Mouse (Mus musculus) erythroblast, embryonic 14.5 days (primary cell): ENCODE measurements around the gene Pfkfb4. TPM values are rescaled to one million over a fixed set of nuclear protein-coding genes. Genes with fewer than 3 reads are reported as not detected.

Source experiments
- H3K27me3 ChIP-seq: 2 replicates; pipeline ENCODE4 v1.6.1; 2012; ENCODE audit warnings: inconsistent platforms; ENCODE audit not compliant: control insufficient read depth
- H3K36me3 ChIP-seq: 2 replicates; pipeline ENCODE4 v1.6.1; 2012; ENCODE audit warnings: mild to moderate bottlenecking, inconsistent platforms; ENCODE audit not compliant: control insufficient read depth
- H3K4me1 ChIP-seq: 2 replicates; pipeline ENCODE4 v1.6.1; 2012; ENCODE audit warnings: inconsistent platforms; ENCODE audit not compliant: control insufficient read depth
- H3K4me3 ChIP-seq: replicated peaks from 2 replicates; pipeline ENCODE3; 2012; ENCODE audit warnings: moderate library complexity, mild to moderate bottlenecking, inconsistent platforms
- H3K9me3 ChIP-seq: 2 replicates; pipeline ENCODE4 v1.6.1; 2012; ENCODE audit warnings: low read length, inconsistent platforms, mixed read lengths; ENCODE audit not compliant: control insufficient read depth
- GATA1 ChIP-seq: IDR thresholded peaks from 2 replicates; pipeline ENCODE4 v1.6.1; 2012; ENCODE audit warnings: low read length, inconsistent platforms, mixed read lengths
- TAL1 ChIP-seq: IDR thresholded peaks from 3 replicates; pipeline ENCODE4 v1.6.1; 2012; ENCODE audit warnings: low read length, inconsistent platforms, mixed read lengths
- polyA plus RNA-seq: library from polyadenylated mRNA; stranded (reverse); fragments of >175 nt; gene quantifications from 2 replicates; pipeline ENCODE4 v1.2.3, GENCODE M21; 2012

Pfkfb4 gene
- polyA plus RNA-seq, 1 experiment: 0.05 TPM

DNA sequence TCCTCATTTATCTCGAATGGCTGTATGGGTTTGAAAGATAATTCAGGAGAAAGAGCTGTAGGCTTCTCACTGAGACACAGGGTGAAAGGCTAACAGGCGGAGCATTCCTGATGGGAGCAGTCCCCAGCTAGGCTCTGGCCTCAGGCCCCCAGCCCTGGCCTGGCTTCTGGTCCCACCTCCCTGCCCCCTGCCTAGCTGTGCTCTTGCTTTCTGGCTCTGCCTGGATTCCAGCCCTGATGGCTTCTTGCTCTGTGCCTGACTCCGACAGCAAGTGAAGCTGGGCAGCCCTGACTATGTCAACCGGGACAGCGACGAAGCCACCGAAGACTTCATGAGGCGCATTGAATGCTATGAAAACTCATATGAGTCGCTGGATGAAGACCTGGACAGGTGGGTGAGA lies 16.5 kb downstream of the Pfkfb4 start:
- Histone ChIP-seq H3K36me3 (no peaks in the 10 kb centered on the region), H3K27me3 (no peaks in the 10 kb centered on the region), H3K4me1 (peaks cover 15% of the 10 kb centered on the region), H3K4me3 (no peak overlapping the region), H3K9me3 (no peaks in the 10 kb centered on the region)
- TF ChIP-seq GATA1: no peak
- TF ChIP-seq TAL1: no peak

DNA sequence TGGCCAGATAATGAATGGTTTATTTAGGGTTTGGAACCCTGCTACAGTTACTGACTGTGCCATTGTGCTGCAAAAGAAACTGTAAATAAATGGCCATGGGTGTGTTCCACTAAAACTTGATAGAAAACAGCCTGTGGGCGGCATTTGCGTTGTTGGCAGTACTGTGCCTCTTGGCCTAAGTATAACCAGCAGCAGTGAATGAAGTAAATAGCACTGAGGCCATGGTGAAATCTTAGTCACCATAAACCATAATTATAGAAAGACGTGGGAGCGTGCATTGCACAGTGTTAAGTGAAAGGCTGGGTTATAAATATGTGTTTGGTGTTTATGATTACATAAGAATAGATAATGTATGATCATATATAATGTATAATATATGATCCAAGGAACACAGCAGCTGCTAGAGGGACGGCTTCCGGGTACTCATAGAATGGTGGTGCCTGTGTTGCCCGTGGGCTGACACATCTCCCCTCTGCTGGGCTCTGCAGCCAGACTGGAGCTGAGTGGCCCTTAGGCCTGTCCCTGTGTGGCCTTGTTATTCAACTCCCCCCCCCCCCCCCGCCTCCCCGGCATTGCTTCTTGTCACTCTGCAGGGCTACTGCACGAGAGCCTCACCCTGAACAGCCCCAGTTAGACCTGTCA lies 17.5 kb downstream of the Pfkfb4 start:
- H3K4me3 ChIP-seq: no peak overlapping the region
- no peaks in the 10 kb centered on the region for H3K36me3 ChIP-seq
- no peaks in the 10 kb centered on the region for H3K9me3 ChIP-seq
- H3K27me3 ChIP-seq: no peaks in the 10 kb centered on the region
- peaks cover 20% of the 10 kb centered on the region for H3K4me1 ChIP-seq
- TF ChIP-seq TAL1 (no peak), GATA1 (no peak)

DNA sequence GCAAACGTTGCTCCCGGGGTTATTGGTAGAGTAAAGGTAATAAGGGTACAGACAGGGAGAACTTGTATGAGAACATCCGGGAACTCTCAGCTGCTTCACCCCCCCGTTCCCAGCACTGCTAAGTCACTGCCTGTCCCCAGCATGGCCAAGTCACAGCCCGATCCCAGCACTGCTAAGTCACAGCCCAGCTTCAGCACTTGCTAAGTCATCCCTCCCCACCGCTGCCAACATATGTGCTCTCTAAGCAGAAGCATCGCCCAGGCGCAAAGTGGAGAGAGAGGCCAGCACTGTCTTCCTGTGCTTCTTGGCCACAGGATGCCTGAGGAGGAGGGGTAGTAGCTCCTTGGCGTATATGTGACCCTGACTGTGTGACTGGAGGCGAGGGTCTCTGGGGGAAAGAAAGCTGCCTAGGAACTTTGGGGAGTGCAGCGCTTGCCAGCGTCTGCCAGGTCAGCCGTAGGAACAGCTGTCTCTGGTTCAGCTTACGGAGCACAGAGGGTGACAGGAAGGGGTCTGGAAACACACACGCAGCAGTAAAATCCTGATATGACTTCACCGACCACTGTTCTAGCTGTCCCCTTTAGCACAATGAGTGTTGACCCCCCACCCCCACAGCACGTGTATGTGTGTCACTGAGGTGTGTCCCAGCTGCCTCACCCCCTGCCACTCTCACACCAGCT lies 18.2 kb downstream of the Pfkfb4 start:
- Histone ChIP-seq H3K36me3 (no peaks in the 10 kb centered on the region), H3K27me3 (no peaks in the 10 kb centered on the region), H3K9me3 (no peaks in the 10 kb centered on the region), H3K4me1 (peaks cover 23% of the 10 kb centered on the region), H3K4me3 (no peak overlapping the region)
- no peak for TF ChIP-seq TAL1
- TF ChIP-seq GATA1: no peak

DNA sequence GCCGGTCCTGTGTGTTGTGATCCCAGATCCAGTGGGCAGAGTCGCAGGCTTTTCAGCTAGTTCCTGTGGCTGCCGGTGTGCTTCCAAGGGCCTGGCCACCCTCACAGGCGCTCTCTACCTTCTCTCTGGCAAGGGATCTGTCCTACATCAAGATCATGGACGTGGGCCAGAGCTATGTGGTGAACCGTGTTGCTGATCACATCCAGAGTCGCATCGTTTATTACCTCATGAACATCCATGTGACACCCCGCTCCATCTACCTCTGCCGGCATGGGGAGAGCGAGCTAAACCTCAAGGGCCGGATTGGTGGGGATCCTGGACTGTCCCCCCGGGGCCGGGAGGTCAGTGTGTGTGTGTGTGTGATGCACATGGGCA lies 18.7 kb downstream of the Pfkfb4 start:
- Histone ChIP-seq H3K36me3 (no peaks in the 10 kb centered on the region), H3K4me3 (no peak overlapping the region), H3K4me1 (peaks cover 27% of the 10 kb centered on the region), H3K27me3 (no peaks in the 10 kb centered on the region), H3K9me3 (no peaks in the 10 kb centered on the region)
- TF ChIP-seq GATA1 (no peak), TAL1 (no peak)

DNA sequence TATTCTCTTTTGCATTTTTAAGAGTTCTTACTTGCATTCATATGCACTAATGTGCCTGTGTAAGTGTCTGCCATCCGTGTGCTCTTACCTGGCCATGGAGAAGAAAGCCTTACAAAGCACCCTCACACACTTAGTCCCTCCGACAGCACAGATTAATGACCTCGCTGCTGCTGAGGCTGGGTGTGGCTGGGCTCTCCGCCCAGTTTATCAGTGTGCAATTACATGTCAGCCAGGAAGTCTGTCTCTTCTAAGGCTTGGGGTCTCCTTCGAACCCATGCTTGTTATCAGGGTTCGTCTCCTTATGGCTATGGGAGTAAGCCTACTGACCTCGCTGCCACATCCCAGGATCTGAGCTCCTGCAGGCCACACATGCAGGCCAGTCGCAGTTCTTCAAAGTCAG lies 23.8 kb downstream of the Pfkfb4 start:
- Histone ChIP-seq H3K4me1 (peaks cover 34% of the 10 kb centered on the region), H3K9me3 (no peaks in the 10 kb centered on the region), H3K4me3 (peak overlapping the region; percentile 16), H3K27me3 (no peaks in the 10 kb centered on the region), H3K36me3 (no peaks in the 10 kb centered on the region)
- TF ChIP-seq GATA1: no peak
- no peak for TF ChIP-seq TAL1

DNA sequence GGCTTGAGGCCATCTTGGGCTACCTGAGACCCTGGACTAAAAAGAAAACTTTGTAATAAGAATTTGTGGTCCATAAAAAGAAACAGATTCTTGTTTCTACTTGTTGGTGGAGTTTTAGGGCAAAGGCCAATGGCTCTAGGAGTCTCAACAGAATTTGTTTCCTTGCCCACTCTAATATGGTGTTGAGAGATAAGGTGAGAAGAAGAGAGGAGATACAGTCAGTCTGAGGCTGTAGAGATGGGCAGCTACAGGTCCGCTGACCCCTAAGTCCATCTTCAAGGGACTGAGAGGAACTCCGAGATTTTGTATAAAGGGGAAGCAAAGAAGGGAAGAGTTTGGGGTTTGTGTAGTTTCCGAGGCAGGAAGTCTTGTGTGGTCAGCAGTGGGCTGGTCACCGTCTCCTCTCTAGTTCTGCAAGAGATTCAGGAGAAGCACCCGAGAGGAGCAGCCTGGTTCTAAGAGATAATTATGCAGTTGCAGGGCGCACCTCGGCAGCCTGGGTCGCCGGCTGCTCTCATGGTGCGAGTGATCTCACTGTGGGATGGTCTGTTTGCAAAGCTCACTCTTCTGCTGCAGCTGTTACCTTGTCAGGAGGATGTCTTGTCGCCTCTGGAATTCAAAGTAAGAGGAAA lies 25.5 kb downstream of the Pfkfb4 start:
- H3K9me3 ChIP-seq: no peaks in the 10 kb centered on the region
- peak overlapping the region; percentile 40 for H3K4me3 ChIP-seq
- H3K4me1 ChIP-seq: peaks cover 34% of the 10 kb centered on the region
- no peaks in the 10 kb centered on the region; the same call in 1 of the 2 replicates for H3K27me3 ChIP-seq
- peak; percentile 36; the same call in 1 of the 3 replicates for TF ChIP-seq TAL1
- no peak for TF ChIP-seq GATA1
- H3K36me3 ChIP-seq: no peaks in the 10 kb centered on the region

DNA sequence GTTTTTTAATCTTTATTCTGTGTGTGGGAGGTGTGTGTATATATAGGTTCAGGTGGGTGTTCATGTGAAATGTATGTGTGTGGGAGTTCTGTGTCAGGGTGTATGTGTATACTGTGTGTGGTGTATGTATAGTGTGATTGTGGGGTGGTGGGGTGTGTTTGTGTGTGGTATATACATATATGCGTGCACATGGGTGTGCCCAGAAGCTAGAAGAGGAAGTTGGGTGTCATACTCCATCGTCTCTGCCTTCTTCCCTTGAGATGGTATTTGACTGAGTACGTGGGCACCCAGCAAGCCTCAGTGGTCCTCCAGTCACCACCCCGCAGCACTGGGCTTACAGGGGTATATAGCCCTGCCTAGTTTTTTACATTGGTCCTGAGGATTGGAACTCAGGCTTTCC lies 29.9 kb downstream of the Pfkfb4 start:
- H3K4me1 ChIP-seq: peaks cover 13% of the 10 kb centered on the region
- TF ChIP-seq GATA1 (no peak), TAL1 (no peak)
- H3K36me3 ChIP-seq: no peaks in the 10 kb centered on the region
- no peaks in the 10 kb centered on the region; the same call in 1 of the 2 replicates for H3K27me3 ChIP-seq
- no peaks in the 10 kb centered on the region for H3K9me3 ChIP-seq
- H3K4me3 ChIP-seq: no peak overlapping the region

DNA sequence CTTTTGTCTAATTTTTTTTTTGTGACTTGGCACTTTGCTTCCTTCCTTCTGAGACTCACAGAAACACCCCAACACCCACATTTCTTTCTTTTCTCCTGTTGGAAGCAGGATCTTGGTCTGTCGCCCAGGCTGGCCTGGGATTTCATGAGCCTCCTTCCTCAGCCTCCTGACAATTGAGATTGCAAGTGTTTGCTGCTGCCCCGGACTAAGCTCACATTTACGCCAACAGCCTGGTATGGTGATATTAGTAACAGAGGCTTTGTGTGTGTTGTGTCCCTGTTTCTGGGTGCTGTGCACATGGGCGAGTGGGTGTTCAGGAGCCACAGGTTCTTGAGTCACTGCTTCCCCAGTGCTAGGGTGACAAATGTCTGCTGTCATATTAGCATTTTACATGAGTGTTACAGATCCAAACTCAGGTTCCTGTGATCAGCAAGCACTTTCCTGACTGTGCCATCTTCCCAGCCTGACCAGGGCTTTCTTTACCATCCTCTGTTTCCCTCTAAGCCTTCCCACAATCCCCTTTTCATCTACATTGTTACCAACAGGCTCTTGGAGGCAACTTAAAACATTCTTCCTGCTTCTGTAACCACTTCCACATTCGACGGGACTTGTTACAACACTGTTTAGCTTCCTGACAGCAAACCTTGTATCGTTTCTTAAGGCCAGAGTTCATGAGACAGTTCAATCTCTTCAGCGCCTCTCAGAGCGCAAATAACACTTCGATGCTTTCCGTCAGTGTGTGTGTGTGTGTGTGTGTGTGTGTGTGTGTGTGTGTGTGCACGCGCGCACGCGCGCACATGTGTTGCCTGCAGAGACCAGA lies 31.5 kb downstream of the Pfkfb4 start:
- no peaks in the 10 kb centered on the region for H3K36me3 ChIP-seq
- TF ChIP-seq GATA1 (no peak), TAL1 (no peak)
- no peaks in the 10 kb centered on the region; the same call in 1 of the 2 replicates for H3K27me3 ChIP-seq
- H3K4me3 ChIP-seq: no peak overlapping the region
- H3K9me3 ChIP-seq: no peaks in the 10 kb centered on the region
- H3K4me1 ChIP-seq: no peaks in the 10 kb centered on the region

DNA sequence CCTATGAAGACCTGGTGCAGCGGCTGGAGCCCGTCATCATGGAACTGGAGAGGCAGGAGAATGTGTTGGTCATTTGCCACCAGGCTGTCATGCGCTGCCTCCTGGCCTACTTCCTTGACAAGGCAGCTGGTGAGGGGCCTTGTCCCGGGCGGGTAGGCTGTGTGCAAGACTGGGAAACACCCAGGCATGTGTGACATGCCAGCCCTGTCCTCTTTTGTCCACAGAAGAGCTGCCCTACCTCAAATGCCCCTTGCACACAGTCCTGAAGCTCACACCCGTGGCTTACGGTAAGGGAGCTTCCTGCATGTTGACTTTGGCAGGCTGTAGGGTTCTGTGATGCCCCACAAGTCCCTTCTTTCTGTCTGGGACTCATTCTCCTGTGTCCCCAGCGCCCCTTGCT lies 35.9 kb downstream of the Pfkfb4 start:
- Histone ChIP-seq H3K4me1 (peaks cover 12% of the 10 kb centered on the region), H3K27me3 (no peaks in the 10 kb centered on the region), H3K4me3 (no peak overlapping the region), H3K36me3 (no peaks in the 10 kb centered on the region), H3K9me3 (no peaks in the 10 kb centered on the region)
- TF ChIP-seq GATA1 (no peak), TAL1 (no peak)
